ENCODE assay signal across 14 mouse cellular contexts in the genomic region with DNA sequence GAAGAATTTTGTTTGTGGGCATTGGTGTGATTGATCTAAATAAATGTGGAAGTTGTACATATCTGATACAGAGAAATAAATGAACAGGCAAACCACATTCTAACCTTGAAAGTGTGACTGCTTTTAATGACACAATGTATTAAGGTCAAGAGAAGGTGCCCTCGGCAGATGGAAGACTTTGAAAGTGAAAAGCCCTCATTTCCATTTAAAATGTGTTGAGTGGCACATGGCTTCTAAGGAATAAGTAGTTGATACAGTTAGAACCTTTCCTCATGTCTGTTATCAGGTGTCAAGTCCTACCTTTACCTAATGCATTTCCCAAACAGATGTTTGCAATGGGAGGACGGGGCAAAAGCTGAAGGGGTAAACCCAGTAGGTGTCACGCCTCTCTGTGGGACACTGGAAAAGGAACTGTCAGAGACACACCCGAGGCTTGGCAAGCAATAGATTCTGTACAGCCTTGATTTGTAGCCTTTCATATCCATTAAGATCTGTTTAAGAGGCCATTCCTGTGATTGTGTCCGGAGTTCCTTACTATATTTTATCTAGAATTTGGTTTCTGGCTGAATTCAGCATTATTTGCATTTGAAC.
"Had no signal": no experiment of that assay in that cellular context is flagged by ENCODE, and none has a peak within 500 bp of the region (broad histone marks: within the 10 kb centered on the region; RNA-seq: fewer than 3 reads in every experiment).

No protein-coding gene starts in this region.

- ATAC-seq: liver, embryonic 12.5 days had no signal

- H3K36me3 ChIP-seq: limb, embryonic 15.5 days; liver, embryonic 12.5 days; midbrain, embryonic 12.5 days; stomach, embryonic 15.5 days had no signal

- H3K27me3 ChIP-seq: limb, embryonic 15.5 days; liver, embryonic 12.5 days; megakaryocyte, embryonic 14.5 days; midbrain, embryonic 12.5 days; stomach, embryonic 15.5 days had no signal

- H3K9me3 ChIP-seq: limb, embryonic 15.5 days; liver, embryonic 12.5 days; megakaryocyte, embryonic 14.5 days; midbrain, embryonic 12.5 days; stomach, embryonic 15.5 days had no signal

- H3K4me3 ChIP-seq: limb, embryonic 15.5 days; liver, embryonic 12.5 days; megakaryocyte, embryonic 14.5 days; midbrain, embryonic 12.5 days; stomach, embryonic 15.5 days had no signal

- DNase-seq: kidney, postnatal 36 days; layer of hippocampus, adult 9-11 months; layer of hippocampus, postnatal 36 days; lung, embryonic 14.5 days; lung, postnatal 10 days; right cerebral cortex, postnatal 14 days; thymus, postnatal 36 days had no signal

- H3K9ac ChIP-seq: limb, embryonic 15.5 days; liver, embryonic 12.5 days; lung, embryonic 14.5 days; midbrain, embryonic 12.5 days; stomach, embryonic 15.5 days had no signal

- H3K27ac ChIP-seq: kidney, postnatal 0 days; limb, embryonic 15.5 days; liver, embryonic 12.5 days; macrophage; midbrain, embryonic 12.5 days; stomach, embryonic 15.5 days had no signal

- H3K4me1 ChIP-seq: limb, embryonic 15.5 days; liver, embryonic 12.5 days; stomach, embryonic 15.5 days had no signal

- H3K4me2 ChIP-seq: limb, embryonic 15.5 days; liver, embryonic 12.5 days; lung, embryonic 14.5 days; midbrain, embryonic 12.5 days; stomach, embryonic 15.5 days had no signal
